ENCODE assay signal across 12 mouse cellular contexts in the genomic region with DNA sequence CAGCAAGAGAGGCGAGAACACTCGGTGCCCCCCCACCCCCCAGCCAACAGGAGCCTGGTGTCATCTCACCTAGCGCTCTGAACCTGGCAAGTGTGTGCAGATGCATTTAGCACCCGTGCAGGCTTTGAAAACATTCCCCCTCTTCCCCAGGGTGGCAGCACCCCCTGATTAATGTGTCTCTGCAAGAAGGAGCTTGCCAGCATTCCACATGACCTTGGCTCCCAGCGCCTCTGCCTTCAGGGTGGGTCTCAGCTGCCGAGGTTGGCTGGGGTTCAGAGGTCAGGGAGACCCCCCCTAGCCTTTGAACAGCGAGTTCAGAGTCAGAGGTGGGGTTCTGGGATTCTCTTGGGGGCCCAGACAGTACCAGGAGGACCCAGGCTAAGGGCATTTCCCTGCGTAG.
DNase-seq lines count a peak whose midpoint lies in the region; ATAC-seq and TF ChIP-seq lines count a peak whose summit lies in the region.
"Had no signal": no experiment of that assay in that cellular context is flagged by ENCODE, and none has a peak within 500 bp of the region (broad histone marks: within the 10 kb centered on the region; RNA-seq: fewer than 3 reads in every experiment).

No protein-coding gene starts in this region.

- H3K9ac ChIP-seq in forebrain, embryonic 13.5 days: peak overlapping the region; percentile 17
- H3K9ac ChIP-seq in limb, embryonic 13.5 days: no peak overlapping the region

- TF ChIP-seq CTCF in E14TG2a.4 (conservative IDR thresholded peaks at IDR 0.05; ENCODE audit: low read length): no peak

- peaks cover 99% of the 10 kb centered on the region for H3K4me1 ChIP-seq in heart, embryonic 10.5 days
- H3K4me1 ChIP-seq in E14TG2a.4 (replicated peaks; ENCODE audit: low read depth, low read length): peaks cover 96% of the 10 kb centered on the region
- peaks cover 100% of the 10 kb centered on the region for H3K4me1 ChIP-seq in forebrain, embryonic 13.5 days
- H3K4me1 ChIP-seq in limb, embryonic 13.5 days: peaks cover 87% of the 10 kb centered on the region

- H3K4me2 ChIP-seq in forebrain, embryonic 13.5 days: peak overlapping the region; percentile 48
- H3K4me2 ChIP-seq in limb, embryonic 13.5 days (replicated peaks): peak overlapping the region; percentile 23

- no peaks in the 10 kb centered on the region for H3K36me3 ChIP-seq in heart, embryonic 10.5 days
- H3K36me3 ChIP-seq in E14TG2a.4 (ENCODE audit: insufficient read depth, low read length): no peaks in the 10 kb centered on the region
- no peaks in the 10 kb centered on the region for H3K36me3 ChIP-seq in forebrain, embryonic 13.5 days (ENCODE audit: poor library complexity, severe bottlenecking)
- no peaks in the 10 kb centered on the region for H3K36me3 ChIP-seq in limb, embryonic 13.5 days

- DNase-seq in heart, embryonic 10.5 days (ENCODE audit: low spot score): no peak
- no peak for DNase-seq in heart, adult 18-20 months
- DNase-seq in urinary bladder, postnatal 36 days (ENCODE audit: low spot score in 2 of 2): no peak
- DNase-seq in frontal cortex, postnatal 36 days (ENCODE audit: low spot score in 2 of 2): no peak
- DNase-seq in gastrocnemius, adult 18-20 months (ENCODE audit: low spot score): no peak
- DNase-seq: B cell, adult 2 months; cerebellum, adult 11-12 months; thymus, adult 2 months had no signal

- H3K4me3 ChIP-seq in heart, embryonic 10.5 days: peak overlapping the region; percentile 37; the same call in 1 of the 2 replicates
- peak overlapping the region; percentile 60 for H3K4me3 ChIP-seq in E14TG2a.4 (replicated peaks; ENCODE audit: low read length)
- H3K4me3 ChIP-seq in forebrain, embryonic 13.5 days: no peak overlapping the region
- no peak overlapping the region for H3K4me3 ChIP-seq in limb, embryonic 13.5 days
- H3K4me3 ChIP-seq: erythroblast, embryonic 14.5 days had no signal

- peak overlapping the region; percentile 83 for H3K27ac ChIP-seq in heart, embryonic 10.5 days
- peak overlapping the region; percentile 73 for H3K27ac ChIP-seq in forebrain, embryonic 13.5 days
- no peak overlapping the region for H3K27ac ChIP-seq in limb, embryonic 13.5 days

- no peak for ATAC-seq in forebrain, embryonic 13.5 days
- no peak for ATAC-seq in limb, embryonic 13.5 days (ENCODE audit: low FRiP score, low read depth)

- WGBS in heart, embryonic 10.5 days: 30% methylated on average over 8 of the region's 8 CpGs
- WGBS in forebrain, embryonic 13.5 days: 33% methylated on average over 8 of the region's 8 CpGs
- 27% methylated on average over 8 of the region's 8 CpGs for WGBS in limb, embryonic 13.5 days

- no peaks in the 10 kb centered on the region for H3K27me3 ChIP-seq in heart, embryonic 10.5 days (ENCODE audit: insufficient read depth, poor library complexity, severe bottlenecking)
- H3K27me3 ChIP-seq in E14TG2a.4 (ENCODE audit: insufficient read depth, low read length): no peaks in the 10 kb centered on the region
- no peaks in the 10 kb centered on the region; the same call in 1 of the 2 replicates for H3K27me3 ChIP-seq in forebrain, embryonic 13.5 days
- H3K27me3 ChIP-seq in limb, embryonic 13.5 days: peaks cover 6% of the 10 kb centered on the region

- no peaks in the 10 kb centered on the region for H3K9me3 ChIP-seq in heart, embryonic 10.5 days
- no peaks in the 10 kb centered on the region for H3K9me3 ChIP-seq in E14TG2a.4 (ENCODE audit: low read length)
- H3K9me3 ChIP-seq in forebrain, embryonic 13.5 days (replicated peaks): no peaks in the 10 kb centered on the region
- H3K9me3 ChIP-seq in limb, embryonic 13.5 days: no peaks in the 10 kb centered on the region

Comparison
In these comparisons a context has a peak if more than half of its experiments do, and no peak if none do; other contexts are left out.
1. H3K4me3 ChIP-seq: peak in heart, embryonic 10.5 days (single experiment) and E14TG2a.4 (single experiment); none in forebrain, embryonic 13.5 days (single experiment) and limb, embryonic 13.5 days (single experiment).